Mouse (Mus musculus) kidney, postnatal 0 days (tissue): ENCODE data around the gene Gm11985. TPM values are rescaled to one million over a fixed set of nuclear protein-coding genes. Genes with fewer than 3 reads are reported as not detected.
A peak's percentile ranks its signal among the peaks of the same experiment; 100 is the strongest.
"Not testable (repeated sequence)": the region's sequence is repeated elsewhere in the genome, so short reads cannot be mapped to it uniquely, and the experiment has no call there.

Experiments
- ATAC-seq: fragments of 200-750 bp; cut with Nextera tagmentation; replicated peaks from 2 replicates; pipeline ENCODE4 v1.8.0; 2017; ENCODE audit warnings: low read depth, moderate number of reproducible peaks, moderate TSS enrichment, moderate library complexity; ENCODE audit not compliant: low FRiP score
- DNase-seq: peaks from one replicate; pipeline ENCODE4 v3.0.0-alpha.2; 2016; ENCODE audit warnings: low spot score
- H3K27ac ChIP-seq: fragments of 300-500 bp; sonication (generic); 2 replicates; pipeline ENCODE4 v1.5.1; 2014; ENCODE audit warnings: mild to moderate bottlenecking
- H3K27me3 ChIP-seq: fragments of 300-500 bp; sonication (generic); 2 replicates; pipeline ENCODE4 v1.6.1; 2014; ENCODE audit warnings: low read length, mixed read lengths; ENCODE audit not compliant: insufficient read depth
- H3K36me3 ChIP-seq: fragments of 300-500 bp; sonication (generic); 2 replicates; pipeline ENCODE4 v1.6.1; 2014; ENCODE audit warnings: low read length, mixed read lengths; ENCODE audit not compliant: insufficient read depth
- H3K4me1 ChIP-seq: fragments of 300-500 bp; sonication (generic); replicated peaks from 2 replicates; pipeline ENCODE4 v1.6.1; 2014; ENCODE audit warnings: antibody characterized with exemption, low read length, mixed read lengths; ENCODE audit not compliant: insufficient read depth
- H3K4me2 ChIP-seq: fragments of 300-500 bp; sonication (generic); 2 replicates; pipeline ENCODE4 v1.6.1; 2014; ENCODE audit warnings: mild to moderate bottlenecking, low read length, moderate library complexity, mixed read lengths
- H3K4me3 ChIP-seq: fragments of 300-500 bp; sonication (generic); replicated peaks from 2 replicates; pipeline ENCODE4 v1.5.1; 2014; ENCODE audit warnings: low read depth, low read length
- H3K9ac ChIP-seq: fragments of 300-500 bp; sonication (generic); 2 replicates; pipeline ENCODE4 v1.6.1; 2014; ENCODE audit warnings: low read depth, low read length
- H3K9me3 ChIP-seq: fragments of 300-500 bp; sonication (generic); replicated peaks from 2 replicates; pipeline ENCODE4 v1.6.1; 2016; ENCODE audit warnings: low read length, inconsistent platforms, mixed read lengths
- CTCF ChIP-seq: IDR thresholded peaks from 2 replicates; pipeline ENCODE4 v1.5.1; 2016; ENCODE audit warnings: antibody characterized with exemption, low read depth, mild to moderate bottlenecking, moderate library complexity
- WGBS: fragments of 180-500 bp; shearing (Covaris S2); extraction: QIAGEN DNeasy Blood & Tissue Kit; methylation state at CpG from one replicate; pipeline ENCODE4 v1.1.7; 2014; 5-methylcytosine and 5-hydroxymethylcytosine counted together
- polyA plus RNA-seq: library from polyadenylated mRNA; unstranded; fragments of >200 nt; fragmentation: Nextera tagmentation; extraction: Ambion mirVana; gene quantifications from 2 replicates; pipeline ENCODE4 v1.2.1, GENCODE M21; 2015

Gm11985 gene
- polyA plus RNA-seq, 1 experiment from 2014 or later: not detected

- Histone ChIP-seq H3K27me3 (no peaks in the 10 kb centered on the region), H3K9me3 (no peaks in the 10 kb centered on the region), H3K36me3 (no peaks in the 10 kb centered on the region), H3K27ac (no peak overlapping the region), H3K4me2 (no peak overlapping the region), H3K4me3 (no peak overlapping the region), H3K9ac (no peak overlapping the region), H3K4me1 (no peaks in the 10 kb centered on the region)
- no peak for ATAC-seq
- no peak for DNase-seq
- no peak for TF ChIP-seq CTCF
- 95% methylated on average over 4 of the region's 4 CpGs for WGBS
These were observed 43.6 kb upstream of the Gm11985 start for GRCm38 (mm10) chr11:7231958-7232357.

GRCm38 (mm10) chr11:7230000-7230399 is 41.6 kb upstream of the Gm11985 start:
- no peak overlapping the region for H3K4me3 ChIP-seq
- no peak for TF ChIP-seq CTCF
- H3K27ac ChIP-seq: no peak overlapping the region
- WGBS: 21% methylated on average over 4 of the region's 4 CpGs
- no peaks in the 10 kb centered on the region for H3K9me3 ChIP-seq
- no peaks in the 10 kb centered on the region for H3K36me3 ChIP-seq
- no peak overlapping the region for H3K9ac ChIP-seq
- peak; percentile 26 for DNase-seq
- H3K27me3 ChIP-seq: no peaks in the 10 kb centered on the region
- ATAC-seq: no peak
- H3K4me1 ChIP-seq: no peaks in the 10 kb centered on the region
- H3K4me2 ChIP-seq: no peak overlapping the region

DNA sequence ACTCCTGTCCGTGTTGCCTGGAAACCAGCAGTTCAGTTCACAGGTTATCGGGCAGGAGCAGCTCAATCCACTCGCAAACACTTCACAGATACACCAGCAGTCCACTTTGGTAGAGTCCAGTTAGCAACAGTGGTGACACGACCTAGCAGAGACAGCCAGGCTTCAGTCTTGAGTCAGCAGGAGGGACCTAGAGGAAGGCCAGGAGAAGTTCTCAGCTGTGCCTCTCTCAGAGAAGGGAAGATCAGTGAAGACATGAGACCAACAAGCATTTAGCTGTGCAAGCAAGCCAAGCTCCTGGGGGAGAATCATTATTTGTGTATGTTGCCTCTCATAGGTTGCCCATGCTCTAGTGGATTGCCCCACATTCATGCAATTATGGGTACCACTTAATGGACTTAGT is 39.7 kb upstream of the Gm11985 start:
- ATAC-seq (no peak), DNase-seq (no peak)

DNA sequence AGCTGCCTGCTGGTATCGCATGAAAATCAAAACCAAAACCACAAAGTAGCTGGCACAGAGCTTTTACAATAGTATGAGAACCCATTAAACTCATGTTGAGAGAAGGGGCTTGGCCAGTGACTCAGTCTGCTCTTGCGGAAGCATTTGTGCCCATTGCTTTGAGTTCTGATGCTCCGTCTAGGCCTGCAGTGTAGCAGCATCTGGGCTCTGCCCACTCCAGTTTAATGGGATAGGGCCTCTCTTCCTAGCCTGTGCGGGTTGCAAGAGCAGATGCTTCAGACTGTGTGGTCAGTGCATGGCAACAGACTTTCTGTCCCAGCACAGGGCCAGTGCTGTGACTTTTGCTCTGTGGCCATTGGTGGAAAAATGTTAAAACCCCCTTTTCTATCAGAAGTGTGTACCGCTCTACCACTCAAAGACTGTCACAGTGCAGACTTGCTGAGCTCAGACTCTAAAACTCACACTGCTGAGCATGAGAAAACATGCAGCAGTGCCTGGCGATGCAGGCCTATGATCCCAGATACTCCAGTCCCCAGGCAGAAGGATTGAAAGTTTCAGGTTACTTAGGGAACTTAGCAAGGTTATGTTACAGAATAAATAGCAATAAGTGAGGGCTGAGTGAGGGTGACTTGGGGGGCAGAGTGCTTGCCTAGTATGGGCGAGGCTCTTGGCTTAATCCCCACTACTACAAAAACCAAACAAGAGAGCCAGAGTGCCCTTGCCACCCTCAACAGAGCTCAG is 38.6 kb upstream of the Gm11985 start:
- TF ChIP-seq CTCF: no peak
- 64% methylated on average over 7 of the region's 7 CpGs for WGBS
- Histone ChIP-seq H3K27me3 (no peaks in the 10 kb centered on the region), H3K36me3 (no peaks in the 10 kb centered on the region), H3K4me1 (no peaks in the 10 kb centered on the region), H3K4me3 (no peak overlapping the region), H3K4me2 (no peak overlapping the region), H3K9me3 (no peaks in the 10 kb centered on the region), H3K9ac (no peak overlapping the region), H3K27ac (no peak overlapping the region)
- ATAC-seq (peak; percentile 55), DNase-seq (peak; percentile 71)

More for the DNA sequence above, 39.7 kb upstream of the Gm11985 start:
- Histone ChIP-seq H3K9ac (no peak overlapping the region), H3K27ac (no peak overlapping the region), H3K9me3 (no peaks in the 10 kb centered on the region), H3K4me1 (no peaks in the 10 kb centered on the region), H3K27me3 (no peaks in the 10 kb centered on the region), H3K4me3 (no peak overlapping the region), H3K4me2 (no peak overlapping the region), H3K36me3 (no peaks in the 10 kb centered on the region)
- WGBS: 86% methylated on average over 4 of the region's 4 CpGs
- TF ChIP-seq CTCF: no peak

- TF ChIP-seq CTCF: no peak
- Histone ChIP-seq H3K9me3 (no peaks in the 10 kb centered on the region), H3K36me3 (no peaks in the 10 kb centered on the region), H3K27ac (no peak overlapping the region), H3K9ac (no peak overlapping the region), H3K4me1 (no peaks in the 10 kb centered on the region), H3K4me2 (no peak overlapping the region), H3K27me3 (no peaks in the 10 kb centered on the region), H3K4me3 (no peak overlapping the region)
- no peak for ATAC-seq
- DNase-seq: no peak
- WGBS: 67% methylated on average over 2 of the region's 2 CpGs
These were observed 37.8 kb upstream of the Gm11985 start for GRCm38 (mm10) chr11:7226200-7226599.

DNA sequence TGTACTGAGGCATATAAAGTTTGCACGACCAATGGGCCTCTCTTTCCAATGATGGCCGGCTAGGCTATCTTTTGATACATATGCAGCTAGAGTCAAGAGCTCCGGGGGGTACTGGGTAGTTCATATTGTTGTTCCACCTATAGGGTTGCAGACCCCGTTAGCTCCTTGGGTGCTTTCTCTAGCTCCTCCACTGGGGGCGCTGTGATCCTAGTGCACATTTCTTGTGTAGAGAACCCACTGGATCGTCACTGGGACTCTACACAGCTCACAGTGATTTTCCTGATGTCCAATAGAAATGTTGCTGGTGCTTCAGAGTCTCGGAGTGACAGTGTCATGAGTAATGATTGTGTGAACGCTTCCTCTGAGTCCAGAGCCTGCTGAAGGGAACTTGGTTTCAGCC is 33.5 kb upstream of the Gm11985 start:
- H3K4me1 ChIP-seq, H3K27ac ChIP-seq, DNase-seq, H3K4me2 ChIP-seq, H3K4me3 ChIP-seq, ATAC-seq, H3K9me3 ChIP-seq, H3K36me3 ChIP-seq, H3K9ac ChIP-seq, H3K27me3 ChIP-seq: not testable (repeated sequence)
- 74% methylated on average over 8 of the region's 8 CpGs for WGBS
- peak; percentile 35; the same call in 1 of the 2 replicates for TF ChIP-seq CTCF

DNA sequence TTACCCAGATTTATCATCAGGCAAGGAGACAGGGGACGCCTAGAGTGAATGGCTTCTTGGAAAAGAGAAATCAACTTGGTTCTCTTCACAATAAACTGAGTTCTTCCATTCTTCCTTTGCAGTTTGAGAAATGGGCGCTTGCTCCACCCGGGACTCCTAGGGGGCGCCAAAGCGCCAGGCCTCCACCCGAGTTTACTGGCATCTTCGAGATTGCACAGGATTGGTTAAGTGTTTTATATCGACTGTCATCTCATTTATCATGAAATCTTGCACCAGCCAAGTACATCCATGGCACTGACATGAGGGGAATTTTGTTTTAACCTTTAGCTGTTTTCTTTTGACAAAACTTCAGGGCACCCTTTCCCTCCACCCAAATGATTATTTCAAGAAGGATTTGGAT is 27.3 kb upstream of the Gm11985 start:
- TF ChIP-seq CTCF: peak; percentile 83
- peaks cover 8% of the 10 kb centered on the region; the same call in 1 of the 2 replicates for H3K27me3 ChIP-seq
- H3K4me1 ChIP-seq: 0 out of 2 replicates have a peak, but pooled peaks cover 9% of the 10 kb centered on the region
- no peak overlapping the region for H3K27ac ChIP-seq
- no peak overlapping the region for H3K9ac ChIP-seq
- H3K9me3 ChIP-seq: no peaks in the 10 kb centered on the region
- H3K4me2 ChIP-seq: no peak overlapping the region
- H3K4me3 ChIP-seq: no peak overlapping the region
- H3K36me3 ChIP-seq: no peaks in the 10 kb centered on the region
- ATAC-seq (no peak), DNase-seq (peak; percentile 81)
- WGBS: 10% methylated on average over 8 of the region's 8 CpGs
